Mouse (Mus musculus) naive thymus-derived CD4-positive, alpha-beta T cell, adult 2 months (primary cell): ENCODE measurements around the gene Adck2.

Experiments
- DNase-seq: peaks from one replicate; pipeline ENCODE4 v3.0.0-alpha.2; 2011; ENCODE audit warnings: low read depth

Adck2 gene

GRCm38 (mm10) chr6:39557723-39558261, 15.9 kb upstream of the Adck2 start, which contains the start of gene Dennd2a:
TSS of gene Dennd2a (minus strand) at chr6:39557867.
- DNase-seq, result no peak

GRCm38 (mm10) chr6:39559276-39559939, 14.3 kb upstream of the Adck2 start:
- DNase-seq, result no peak

GRCm38 (mm10) chr6:39562166-39563015, 11.3 kb upstream of the Adck2 start:
- peak; percentile 88 for DNase-seq

- DNase-seq, result peak; percentile 70
Observed at GRCm38 (mm10) chr6:39567528-39567927, 6.1 kb upstream of the Adck2 start.

- no peak for DNase-seq
Observed at GRCm38 (mm10) chr6:39570426-39570825, 3.2 kb upstream of the Adck2 start.

GRCm38 (mm10) chr6:39574555-39574869, 839 bp downstream of the Adck2 start:
- no peak for DNase-seq

GRCm38 (mm10) chr6:39574951-39575350, 1.3 kb downstream of the Adck2 start:
- no peak for DNase-seq

- DNase-seq, result no peak
Observed at GRCm38 (mm10) chr6:39579552-39579951, 5.9 kb downstream of the Adck2 start.

GRCm38 (mm10) chr6:39580558-39580957, 6.9 kb downstream of the Adck2 start:
- DNase-seq, result no peak

- no peak for DNase-seq
Observed at GRCm38 (mm10) chr6:39581087-39581784, 7.6 kb downstream of the Adck2 start.

GRCm38 (mm10) chr6:39585517-39585916, 11.8 kb downstream of the Adck2 start, which contains the start of gene Gm42420:
TSS of gene Gm42420 (plus strand) at chr6:39585753.
- no peak for DNase-seq

GRCm38 (mm10) chr6:39591481-39591880, 17.8 kb downstream of the Adck2 start:
- DNase-seq, result no peak

- peak; percentile 95 for DNase-seq
Observed at GRCm38 (mm10) chr6:39592401-39593214, 18.9 kb downstream of the Adck2 start, which contains the start of gene Ndufb2. TSS of gene Ndufb2 (plus strand) at chr6:39592574.

GRCm38 (mm10) chr6:39600851-39601250, 27.2 kb downstream of the Adck2 start:
- DNase-seq, result no peak

- DNase-seq, result no peak
Observed at GRCm38 (mm10) chr6:39601828-39602227, 28.2 kb downstream of the Adck2 start.

- DNase-seq, result no peak
Observed at GRCm38 (mm10) chr6:39604565-39604964, 30.9 kb downstream of the Adck2 start.

- no peak for DNase-seq
Observed at GRCm38 (mm10) chr6:39606056-39606455, 32.4 kb downstream of the Adck2 start.

- peak; percentile 58 for DNase-seq
Observed at GRCm38 (mm10) chr6:39606862-39607261, 33.2 kb downstream of the Adck2 start.

- no peak for DNase-seq
Observed at GRCm38 (mm10) chr6:39607365-39607764, 33.7 kb downstream of the Adck2 start.

- no peak for DNase-seq
Observed at GRCm38 (mm10) chr6:39610207-39610606, 36.5 kb downstream of the Adck2 start.

GRCm38 (mm10) chr6:39611296-39611695, 37.6 kb downstream of the Adck2 start:
- no peak for DNase-seq
